Mouse (Mus musculus) frontal cortex, postnatal 25 days (tissue): ENCODE measurements at regions not wholly inside any gene's neighbourhood (a gene's known extent, or its start where the extent isn't known, plus 50 kb on each side); places are given as distances from the start of the nearest gene placed in this dataset.

Experiments used
- DNase-seq, 2 experiments: peaks; one replicate each; pipeline ENCODE4 v3.0.0; 2022; ENCODE audit warnings: low spot score in 2 of 2

DNA sequence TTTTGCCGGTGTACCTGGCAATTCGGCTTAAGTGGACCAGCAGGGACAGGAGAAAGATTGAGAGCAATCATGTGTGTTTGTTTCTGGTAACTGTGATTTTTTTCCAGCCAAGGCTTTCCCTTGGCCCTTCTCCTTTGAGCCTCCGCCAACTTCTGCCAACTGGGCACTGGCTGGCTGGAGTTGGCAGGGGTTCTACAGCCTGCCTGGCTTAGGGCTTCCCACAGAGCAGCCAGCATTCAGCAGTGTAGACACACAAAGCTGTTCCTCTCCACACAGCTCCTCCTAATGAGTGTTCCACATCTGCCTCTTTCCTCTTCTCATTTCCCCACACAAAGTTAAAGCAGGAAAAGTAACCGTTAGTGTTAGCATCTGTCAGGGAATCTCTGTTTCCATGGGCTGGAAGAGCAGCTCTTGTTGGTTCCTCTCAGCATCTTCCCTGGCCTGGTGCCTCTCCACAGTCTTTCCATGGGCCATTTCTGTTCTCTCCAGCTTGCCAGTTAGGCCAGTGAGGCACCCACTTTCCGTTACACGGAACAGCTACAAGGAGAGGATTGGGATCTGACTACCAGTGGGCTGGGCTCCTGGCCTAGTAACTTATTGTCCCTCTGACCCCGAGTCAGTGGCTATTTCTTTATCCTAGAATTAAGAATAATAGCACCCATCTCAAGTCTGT, 68.0 kb upstream of the Rbm24 start:
- peak; percentile 15 to 34 for DNase-seq

- DNase-seq = no peak
These were observed 62.9 kb upstream of the Rbm24 start for GRCm38 (mm10) chr13:46355306-46355705.

GRCm38 (mm10) chr13:46355975-46356374, 62.3 kb upstream of the Rbm24 start:
- DNase-seq = no peak

DNA sequence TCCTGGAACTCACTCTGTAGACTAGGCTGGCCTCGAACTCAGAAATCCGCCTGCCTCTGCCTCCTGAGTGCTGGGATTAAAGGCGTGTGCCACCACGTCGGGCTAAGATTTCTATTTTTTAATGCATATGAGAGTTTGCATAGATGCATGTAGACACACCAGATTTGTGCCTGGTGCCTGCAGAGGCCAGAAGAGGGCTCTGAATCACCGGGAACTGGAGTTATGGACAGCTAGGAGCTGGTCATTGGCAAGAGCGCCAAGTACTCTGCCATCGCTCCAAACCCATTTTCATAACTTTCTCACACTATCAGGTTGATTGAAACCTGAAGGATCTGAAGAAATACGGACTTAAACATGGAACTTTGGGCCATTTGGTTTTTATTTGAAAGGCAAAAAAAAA, 61.2 kb upstream of the Rbm24 start:
- no peak for DNase-seq

- no peak for DNase-seq
These were observed 57.6 kb upstream of the Rbm24 start for GRCm38 (mm10) chr13:46360495-46361120.

- DNase-seq = peak in 1 of 2 experiments; percentile 9
These were observed 54.6 kb upstream of the Rbm24 start for GRCm38 (mm10) chr13:46363456-46364201.

DNA sequence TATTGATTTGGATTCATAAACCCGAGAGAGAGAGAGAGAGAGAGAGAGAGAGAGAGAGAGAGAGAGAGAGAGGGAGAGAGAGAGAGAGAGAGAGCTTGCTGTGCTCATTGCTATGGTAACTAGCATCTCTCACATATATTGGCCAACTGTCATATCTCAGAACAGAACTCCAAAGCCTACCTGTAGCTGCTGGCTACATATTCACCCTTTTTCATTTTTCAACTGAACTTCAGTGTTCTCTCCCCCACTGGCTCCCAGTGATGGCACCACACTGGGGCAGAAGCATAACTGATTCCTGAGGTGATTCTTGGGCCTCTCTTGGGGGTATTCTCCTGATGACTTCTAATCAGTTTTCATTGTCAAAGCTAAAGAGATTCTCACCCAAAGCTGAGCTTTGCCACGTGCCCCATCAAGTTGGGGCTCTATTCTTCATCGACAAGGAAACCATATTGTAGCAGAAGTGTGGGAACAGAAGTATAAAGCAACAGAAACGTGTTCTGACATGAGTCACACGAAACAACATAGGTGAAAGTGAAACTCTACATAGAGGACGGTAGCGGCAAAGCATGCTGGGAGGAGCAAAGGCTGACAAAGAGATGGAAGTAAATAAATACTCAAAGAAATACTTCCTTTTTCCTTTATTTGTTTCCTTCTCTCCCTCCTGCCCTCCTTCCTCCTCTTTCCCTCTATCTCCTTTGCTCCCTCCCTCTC, 53.9 kb upstream of the Rbm24 start:
- DNase-seq = no peak

DNA sequence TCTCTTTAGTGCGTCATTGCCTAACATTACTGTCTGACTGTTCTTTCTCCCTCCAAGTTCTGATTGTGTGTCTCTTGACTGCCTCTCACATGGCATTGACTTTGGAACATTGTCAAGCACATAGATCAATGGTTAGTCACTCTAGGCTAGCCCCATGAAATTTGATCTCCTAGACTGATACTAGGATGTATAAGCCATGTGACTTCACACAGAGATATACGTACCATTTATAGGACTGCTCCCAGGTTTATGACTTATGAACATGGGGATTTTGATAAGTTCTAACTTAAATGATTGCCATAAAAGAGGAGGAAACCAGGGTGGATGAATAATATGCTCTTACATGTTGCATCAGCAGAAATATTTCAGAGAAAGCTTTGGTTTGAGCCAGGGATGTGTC, 52.9 kb upstream of the Rbm24 start:
- no peak for DNase-seq
